Mouse (Mus musculus): ENCODE data around the gene Dennd1b. TPM values are rescaled to one million over a fixed set of nuclear protein-coding genes. Genes with fewer than 3 reads are reported as not detected.
A peak's percentile ranks its signal among the peaks of the same experiment; 100 is the strongest.

The Dennd1b gene
- total and polyA plus RNA-seq, 3 experiments, result 4.9 to 51.7 (median 39.2) TPM

DNA sequence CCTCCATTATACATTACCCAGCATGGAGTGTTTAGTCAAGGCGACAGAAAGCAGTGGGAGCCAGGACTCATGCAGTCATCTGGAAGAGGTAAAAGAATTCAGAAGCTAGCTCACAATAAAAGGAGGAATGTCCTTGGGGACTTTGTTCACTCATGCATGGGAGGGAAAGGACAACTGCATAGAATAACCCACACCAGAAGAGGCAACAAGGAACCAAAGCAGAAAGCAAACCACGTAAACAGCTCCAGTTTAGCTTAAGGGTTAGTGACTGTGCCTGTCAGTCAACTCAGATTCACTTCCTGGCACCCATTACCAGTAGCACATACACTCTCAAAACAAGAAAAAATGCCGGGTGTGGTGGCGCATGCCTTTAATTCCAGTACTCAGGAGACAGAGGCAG lies 6.1 kb upstream of the Dennd1b start:
- Histone ChIP-seq H3K27me3 (ENCODE audit: insufficient read depth, low read length) (peaks cover 16% of the 10 kb centered on the region), H3K4me3 (ENCODE audit: low read depth, low read length) (no peak overlapping the region), H3K9me3 (replicated peaks) (no peaks in the 10 kb centered on the region), H3K4me1 (ENCODE audit: insufficient read depth, low read depth, low read length) (peaks cover 23% of the 10 kb centered on the region), H3K36me3 (replicated peaks) (no peaks in the 10 kb centered on the region)
- ATAC-seq (ENCODE audit: extremely low read depth, insufficient number of reproducible peaks, low FRiP score, poor library complexity, severe bottlenecking) (no peak), DNase-seq (ENCODE audit: low spot score) (no peak)
- TF ChIP-seq GATA2 (IDR thresholded peaks at IDR 0.05; ENCODE audit: borderline replicate concordance, low read depth, low read length) (no peak), POLR2AphosphoS5 (IDR thresholded peaks at IDR 0.05; ENCODE audit: insufficient replicate concordance, low read depth, low read length) (no peak), GATA1 (IDR thresholded peaks at IDR 0.05; ENCODE audit: borderline replicate concordance, low read length) (no peak), TAL1 (conservative IDR thresholded peaks at IDR 0.05; ENCODE audit: low read depth, low read length) (no peak), CTCF (IDR thresholded peaks at IDR 0.05; ENCODE audit: low read depth, low read length) (no peak)

DNA sequence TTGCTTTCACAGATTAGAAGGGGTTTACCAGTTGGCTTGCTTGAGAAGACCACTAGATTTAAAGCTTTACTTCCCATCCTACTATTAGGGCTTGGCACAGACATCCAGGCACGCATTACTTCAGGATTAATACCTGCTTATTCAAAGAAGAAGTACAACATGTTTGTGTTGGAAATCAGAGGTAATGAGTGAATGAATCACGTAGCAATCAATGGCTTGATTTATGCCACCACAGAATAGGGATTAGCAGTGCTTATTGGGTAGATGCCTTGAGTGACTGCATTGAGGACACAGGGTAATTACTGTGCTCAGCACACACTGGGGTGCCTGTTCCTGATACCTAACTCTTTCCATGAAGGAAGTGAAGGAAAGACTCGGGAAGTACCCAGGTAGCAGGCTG lies 4.4 kb upstream of the Dennd1b start:
- Histone ChIP-seq H3K36me3 (replicated peaks) (no peaks in the 10 kb centered on the region), H3K9me3 (replicated peaks) (no peaks in the 10 kb centered on the region), H3K27me3 (ENCODE audit: insufficient read depth, low read length) (peaks cover 16% of the 10 kb centered on the region), H3K4me3 (ENCODE audit: low read depth, low read length) (no peak overlapping the region), H3K4me1 (ENCODE audit: insufficient read depth, low read depth, low read length) (peaks cover 34% of the 10 kb centered on the region)
- ATAC-seq (ENCODE audit: extremely low read depth, insufficient number of reproducible peaks, low FRiP score, poor library complexity, severe bottlenecking) (no peak), DNase-seq (ENCODE audit: low spot score) (no peak)
- no peak for TF ChIP-seq CTCF (IDR thresholded peaks at IDR 0.05; ENCODE audit: low read depth, low read length)

DNA sequence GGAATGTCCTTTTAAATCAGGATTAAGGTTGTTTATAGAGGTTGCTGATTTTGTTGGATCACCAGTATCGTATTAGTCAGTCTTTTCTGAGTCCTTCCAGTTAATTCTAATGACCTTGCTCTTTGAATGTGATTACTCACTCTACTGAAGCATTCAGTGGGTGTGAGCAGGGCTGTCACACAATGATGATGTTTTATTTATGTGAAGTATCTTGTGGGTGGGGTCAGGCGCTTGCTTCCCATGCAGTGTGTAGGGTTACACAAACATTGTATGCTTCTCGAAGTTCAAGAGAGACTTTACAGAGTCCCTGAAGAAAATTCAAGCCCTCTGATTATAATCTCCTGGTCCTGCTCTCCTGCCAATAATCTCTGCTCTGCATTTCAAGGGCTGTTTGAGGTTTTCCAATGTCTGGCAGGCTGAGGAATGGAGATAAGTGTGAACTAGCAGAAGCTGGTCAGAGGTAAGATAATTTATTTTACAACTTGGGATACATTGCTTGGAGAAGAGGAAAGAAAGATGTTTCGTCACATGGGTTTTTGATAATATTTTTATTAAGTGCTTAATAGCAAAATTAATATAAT lies 3.2 kb upstream of the Dennd1b start:
- ATAC-seq (ENCODE audit: extremely low read depth, insufficient number of reproducible peaks, low FRiP score, poor library complexity, severe bottlenecking) (no peak), DNase-seq (ENCODE audit: low spot score) (no peak)
- Histone ChIP-seq H3K4me3 (ENCODE audit: low read depth, low read length) (no peak overlapping the region), H3K9me3 (replicated peaks) (no peaks in the 10 kb centered on the region), H3K36me3 (replicated peaks) (no peaks in the 10 kb centered on the region), H3K27me3 (ENCODE audit: insufficient read depth, low read length) (peaks cover 8% of the 10 kb centered on the region; the same call in 1 of the 2 replicates), H3K4me1 (ENCODE audit: insufficient read depth, low read depth, low read length) (peaks cover 37% of the 10 kb centered on the region)
- TF ChIP-seq GATA2 (IDR thresholded peaks at IDR 0.05; ENCODE audit: borderline replicate concordance, low read depth, low read length) (no peak), POLR2AphosphoS5 (IDR thresholded peaks at IDR 0.05; ENCODE audit: insufficient replicate concordance, low read depth, low read length) (no peak), CTCF (IDR thresholded peaks at IDR 0.05; ENCODE audit: low read depth, low read length) (no peak), GATA1 (IDR thresholded peaks at IDR 0.05; ENCODE audit: borderline replicate concordance, low read length) (no peak), TAL1 (conservative IDR thresholded peaks at IDR 0.05; ENCODE audit: low read depth, low read length) (0 out of 2 replicates have a peak, but pooled peaks have one; percentile 17)

DNA sequence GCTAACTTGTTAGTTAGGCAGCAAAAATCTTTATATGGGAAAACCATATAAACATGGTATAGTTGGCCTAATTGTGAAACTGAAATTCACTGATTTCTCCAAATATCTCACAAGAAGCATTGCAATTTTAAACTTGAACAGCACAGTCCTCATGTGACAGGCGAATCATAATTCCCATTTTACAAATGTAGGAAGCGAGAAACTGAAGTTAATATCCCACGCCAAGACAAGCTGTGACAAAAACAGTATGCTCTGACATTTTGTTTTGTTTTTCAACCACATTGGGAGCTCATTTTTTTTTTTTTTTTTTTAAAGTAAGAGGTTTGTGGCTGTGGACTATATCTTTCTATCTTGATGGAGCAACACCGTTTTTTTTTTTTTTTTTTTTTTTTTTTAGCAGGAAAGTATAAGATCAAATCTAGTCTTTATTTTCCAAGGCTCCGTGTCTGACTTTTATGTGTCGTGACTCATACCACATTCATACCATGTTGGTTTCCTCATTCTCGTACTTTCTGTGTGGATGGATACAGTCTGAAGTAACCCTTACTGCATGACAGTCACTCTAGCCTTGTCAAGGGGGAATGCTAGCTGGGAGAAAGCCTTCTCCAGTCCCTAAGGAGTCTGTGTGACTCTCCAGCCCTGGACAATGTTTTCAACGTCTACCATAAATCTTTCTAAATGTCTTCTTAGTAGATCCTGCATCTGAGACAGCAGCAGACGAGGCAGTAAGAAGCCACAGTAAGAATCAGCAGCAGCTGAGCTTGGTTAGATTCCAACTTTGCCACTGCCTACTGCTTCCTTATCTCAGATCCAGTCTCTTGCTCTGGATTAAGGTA lies 751 bp upstream of the Dennd1b start:
- Histone ChIP-seq H3K4me1 (ENCODE audit: insufficient read depth, low read depth, low read length) (peaks cover 47% of the 10 kb centered on the region), H3K36me3 (replicated peaks) (peaks cover 18% of the 10 kb centered on the region), H3K9me3 (replicated peaks) (no peaks in the 10 kb centered on the region), H3K27me3 (ENCODE audit: insufficient read depth, low read length) (peaks cover 5% of the 10 kb centered on the region; the same call in 1 of the 2 replicates), H3K4me3 (ENCODE audit: low read depth, low read length) (peak overlapping the region; percentile 90)
- TF ChIP-seq TAL1 (conservative IDR thresholded peaks at IDR 0.05; ENCODE audit: low read depth, low read length) (no peak), GATA2 (IDR thresholded peaks at IDR 0.05; ENCODE audit: borderline replicate concordance, low read depth, low read length) (no peak), GATA1 (IDR thresholded peaks at IDR 0.05; ENCODE audit: borderline replicate concordance, low read length) (no peak), CTCF (IDR thresholded peaks at IDR 0.05; ENCODE audit: low read depth, low read length) (no peak), POLR2AphosphoS5 (IDR thresholded peaks at IDR 0.05; ENCODE audit: insufficient replicate concordance, low read depth, low read length) (no peak)
- ATAC-seq (ENCODE audit: extremely low read depth, insufficient number of reproducible peaks, low FRiP score, poor library complexity, severe bottlenecking) (peak; percentile 16), DNase-seq (ENCODE audit: low spot score) (no peak)

DNA sequence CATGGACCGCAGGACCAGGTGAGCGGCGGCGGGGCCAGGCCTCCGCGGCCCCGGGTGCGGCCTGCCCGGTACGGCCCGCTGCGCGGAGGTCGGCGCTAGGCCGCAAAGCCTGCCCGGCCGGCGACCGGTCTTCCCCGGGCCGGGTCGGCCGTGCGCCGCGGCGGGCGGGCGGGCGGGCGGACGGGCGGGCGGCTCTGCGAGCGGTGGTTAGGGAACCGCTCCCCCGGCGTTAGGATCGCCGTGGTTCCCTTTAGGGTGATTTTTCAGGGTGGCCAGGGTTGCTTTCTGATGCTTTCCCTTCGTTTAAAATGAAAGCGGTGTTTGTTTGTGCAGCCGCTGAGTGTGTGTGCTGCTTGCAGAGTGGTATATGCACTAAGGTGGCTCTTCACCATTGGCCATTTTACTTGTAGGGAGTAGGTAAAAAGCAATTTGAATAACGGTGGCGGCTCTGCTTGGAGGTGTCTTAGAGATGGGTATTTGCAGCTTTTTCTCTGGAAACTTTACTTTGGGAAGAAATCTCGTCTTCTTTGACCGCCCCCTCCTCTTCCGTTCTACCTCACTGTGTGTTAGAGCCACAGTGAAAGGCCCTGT lies 728 bp downstream of the Dennd1b start:
- H3K9me3 ChIP-seq (replicated peaks), result no peaks in the 10 kb centered on the region
- ATAC-seq (ENCODE audit: extremely low read depth, insufficient number of reproducible peaks, low FRiP score, poor library complexity, severe bottlenecking), result peak; percentile 48

DNA sequence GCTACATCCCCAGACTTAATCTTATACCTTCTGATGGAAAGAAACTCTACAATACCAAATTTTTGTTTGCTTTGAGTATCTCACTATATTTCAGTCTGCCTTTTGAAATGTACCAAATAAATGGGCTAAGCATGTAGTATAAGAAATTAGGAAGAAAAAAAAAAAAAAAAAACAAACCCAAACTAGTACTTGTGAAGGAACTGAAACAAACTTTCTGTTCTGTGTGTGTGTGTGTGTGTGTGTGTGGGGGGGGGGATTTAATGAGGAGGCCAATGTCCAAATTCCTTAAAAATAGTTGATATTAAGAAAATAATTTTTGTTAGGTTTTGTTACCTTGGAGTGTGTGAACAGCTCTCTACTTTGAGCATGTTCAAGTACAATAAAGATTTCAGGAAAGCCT lies 1.8 kb downstream of the Dennd1b start:
- Histone ChIP-seq H3K4me1 (ENCODE audit: insufficient read depth, low read depth, low read length) (peaks cover 41% of the 10 kb centered on the region), H3K9me3 (replicated peaks) (no peaks in the 10 kb centered on the region), H3K36me3 (replicated peaks) (peaks cover 38% of the 10 kb centered on the region), H3K4me3 (ENCODE audit: low read depth, low read length) (no peak overlapping the region; the same call in 1 of the 2 replicates), H3K27me3 (ENCODE audit: insufficient read depth, low read length) (no peaks in the 10 kb centered on the region)
- TF ChIP-seq GATA2 (IDR thresholded peaks at IDR 0.05; ENCODE audit: borderline replicate concordance, low read depth, low read length) (no peak), TAL1 (conservative IDR thresholded peaks at IDR 0.05; ENCODE audit: low read depth, low read length) (no peak), GATA1 (IDR thresholded peaks at IDR 0.05; ENCODE audit: borderline replicate concordance, low read length) (no peak), CTCF (IDR thresholded peaks at IDR 0.05; ENCODE audit: low read depth, low read length) (no peak)
- ATAC-seq (ENCODE audit: extremely low read depth, insufficient number of reproducible peaks, low FRiP score, poor library complexity, severe bottlenecking) (no peak), DNase-seq (ENCODE audit: low spot score) (no peak)

More for the DNA sequence above, 728 bp downstream of the Dennd1b start:
- no peak for TF ChIP-seq GATA2 (IDR thresholded peaks at IDR 0.05; ENCODE audit: borderline replicate concordance, low read depth, low read length)
- TF ChIP-seq TAL1 (conservative IDR thresholded peaks at IDR 0.05; ENCODE audit: low read depth, low read length), result no peak
- no peak for TF ChIP-seq POLR2AphosphoS5 (IDR thresholded peaks at IDR 0.05; ENCODE audit: insufficient replicate concordance, low read depth, low read length)
- TF ChIP-seq CTCF (IDR thresholded peaks at IDR 0.05; ENCODE audit: low read depth, low read length), result no peak
- no peak for TF ChIP-seq GATA1 (IDR thresholded peaks at IDR 0.05; ENCODE audit: borderline replicate concordance, low read length)
- Histone ChIP-seq H3K4me3 (ENCODE audit: low read depth, low read length) (peak overlapping the region; percentile 90), H3K4me1 (ENCODE audit: insufficient read depth, low read depth, low read length) (peaks cover 48% of the 10 kb centered on the region), H3K27me3 (ENCODE audit: insufficient read depth, low read length) (peaks cover 3% of the 10 kb centered on the region; the same call in 1 of the 2 replicates), H3K36me3 (replicated peaks) (peaks cover 29% of the 10 kb centered on the region)
- peak; percentile 33 for DNase-seq (ENCODE audit: low spot score)

Data from G1E (cell line).